ENCODE assay signal across 12 mouse cellular contexts in the genomic region with DNA sequence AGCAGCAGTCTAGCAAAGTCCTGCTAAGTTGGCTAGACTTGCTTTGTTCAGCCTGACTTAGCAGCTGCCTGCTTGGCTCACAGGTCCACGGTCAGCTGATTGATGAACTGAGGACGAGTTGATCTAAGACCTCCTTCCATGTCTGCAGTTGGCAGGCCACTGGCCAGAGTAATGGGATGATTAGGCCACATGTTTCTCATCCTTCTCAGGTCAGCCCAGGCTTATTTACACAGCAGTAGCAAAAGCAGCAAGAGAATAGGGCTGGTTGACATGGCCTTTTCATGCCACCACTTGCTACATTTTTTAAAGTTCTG. TPM values are rescaled to one million over a fixed set of nuclear protein-coding genes. Genes with fewer than 3 reads are reported as not detected.
DNase-seq lines count a peak whose midpoint lies in the region; ATAC-seq lines count a peak whose summit lies in the region.
"Had no signal": no experiment of that assay in that cellular context is flagged by ENCODE, and none has a peak within 500 bp of the region (broad histone marks: within the 10 kb centered on the region; RNA-seq: fewer than 3 reads in every experiment).

No protein-coding gene starts in this region.

- peaks cover 2% of the 10 kb centered on the region for H3K36me3 ChIP-seq in megakaryocyte, embryonic 14.5 days (replicated peaks; ENCODE audit: low read length)
- no peaks in the 10 kb centered on the region for H3K36me3 ChIP-seq in neural tube, embryonic 11.5 days (ENCODE audit: control insufficient read depth, insufficient read depth, low read length)
- H3K36me3 ChIP-seq: forebrain, embryonic 15.5 days had no signal

- H3K4me1 ChIP-seq in megakaryocyte, embryonic 14.5 days = peaks cover 47% of the 10 kb centered on the region
- peaks cover 2% of the 10 kb centered on the region; the same call in 1 of the 2 replicates for H3K4me1 ChIP-seq in neural tube, embryonic 11.5 days (ENCODE audit: control insufficient read depth, insufficient read depth, low read length)
- H3K4me1 ChIP-seq: forebrain, embryonic 15.5 days had no signal

- no peaks in the 10 kb centered on the region for H3K9me3 ChIP-seq in megakaryocyte, embryonic 14.5 days
- no peaks in the 10 kb centered on the region for H3K9me3 ChIP-seq in neural tube, embryonic 11.5 days (ENCODE audit: control insufficient read depth, low read length)
- H3K9me3 ChIP-seq: forebrain, embryonic 15.5 days; liver, embryonic 15.5 days had no signal

- H3K4me2 ChIP-seq in neural tube, embryonic 11.5 days (ENCODE audit: low read depth) = no peak overlapping the region
- H3K4me2 ChIP-seq: forebrain, embryonic 15.5 days; liver, embryonic 15.5 days had no signal

- peak overlapping the region; percentile 9 for H3K4me3 ChIP-seq in megakaryocyte, embryonic 14.5 days (replicated peaks)
- H3K4me3 ChIP-seq in neural tube, embryonic 11.5 days (ENCODE audit: low read depth, low read length) = no peak overlapping the region
- H3K4me3 ChIP-seq: forebrain, embryonic 15.5 days; liver, embryonic 15.5 days had no signal

- 73% methylated on average over 2 of the region's 2 CpGs for WGBS in neural tube, embryonic 11.5 days

- ATAC-seq in megakaryocyte, adult 5-6 weeks (ENCODE audit: poor library complexity, severe bottlenecking) = no peak
- ATAC-seq in neural tube, embryonic 11.5 days (ENCODE audit: insufficient read depth, low FRiP score, low TSS enrichment) = no peak
- ATAC-seq: forebrain, embryonic 15.5 days had no signal

- peak; percentile 16 for DNase-seq in gastrocnemius, postnatal 10 days
- peak; percentile 29 to 35 for DNase-seq in kidney, postnatal 36 days
- peak; percentile 14 for DNase-seq in neural tube, embryonic 11.5 days (ENCODE audit: low spot score)
- DNase-seq in urinary bladder, postnatal 36 days (ENCODE audit: low spot score in 2 of 2) = no peak
- no peak for DNase-seq in thymus, postnatal 25 days
- DNase-seq: cerebellum, adult 11-12 months; right cerebral cortex, postnatal 4 days; thymus, postnatal 36 days had no signal

- no peak overlapping the region for H3K27ac ChIP-seq in neural tube, embryonic 11.5 days (ENCODE audit: low read depth, low read length)
- H3K27ac ChIP-seq: forebrain, embryonic 15.5 days; liver, embryonic 15.5 days had no signal

- no peak overlapping the region for H3K9ac ChIP-seq in neural tube, embryonic 11.5 days (ENCODE audit: low read length)
- H3K9ac ChIP-seq: forebrain, embryonic 15.5 days; liver, embryonic 15.5 days had no signal

- no peaks in the 10 kb centered on the region for H3K27me3 ChIP-seq in megakaryocyte, embryonic 14.5 days (replicated peaks)
- no peaks in the 10 kb centered on the region for H3K27me3 ChIP-seq in neural tube, embryonic 11.5 days (ENCODE audit: control insufficient read depth, insufficient read depth, low read length)
- H3K27me3 ChIP-seq: forebrain, embryonic 15.5 days; liver, embryonic 15.5 days had no signal

RNA-seq across cellular contexts. Expression of gene Fbxo30, which starts 24.9 kb away (rescaled TPM):
- polyA plus RNA-seq in megakaryocyte, embryonic 14.5 days (2012; ENCODE audit: insufficient read depth, low replicate concordance) = 0.43 TPM in 1 of 2 replicates, not detected in the other
- total RNA-seq in megakaryocyte, adult 5-6 weeks (2015) = 8.6 and 10.7 TPM in 2 replicates
- total RNA-seq in megakaryocyte, adult 5-6 weeks (2017) = 10.4 and 12.2 TPM in 2 replicates
- 10 to 100 TPM; 13.0 to 17.3 TPM for total RNA-seq in gastrocnemius, postnatal 10 days (2021)
- 34.6 and 40.6 TPM in 2 replicates for polyA plus RNA-seq in neural tube, embryonic 11.5 days (2014; fragmentation: Nextera tagmentation; extraction: Ambion mirVana)

RNA-seq across cellular contexts. Expression of gene Epm2a, which starts 37.2 kb away (rescaled TPM):
- 0.09 TPM in 1 of 2 replicates, not detected in the other for polyA plus RNA-seq in megakaryocyte, embryonic 14.5 days (2012; ENCODE audit: insufficient read depth, low replicate concordance)
- total RNA-seq in megakaryocyte, adult 5-6 weeks (2015) = 0.36 and 1.2 TPM in 2 replicates
- 0.81 and 1.1 TPM in 2 replicates for total RNA-seq in megakaryocyte, adult 5-6 weeks (2017)
- 10 to 100 TPM; 34.9 to 37.1 TPM for total RNA-seq in gastrocnemius, postnatal 10 days (2021)
- 0.40 and 0.87 TPM in 2 replicates for polyA plus RNA-seq in neural tube, embryonic 11.5 days (2014; fragmentation: Nextera tagmentation; extraction: Ambion mirVana)

Comparison
In these comparisons a context has a peak if more than half of its experiments do, and no peak if none do; other contexts are left out.
1. DNase-seq: peak in gastrocnemius, postnatal 10 days (single experiment), kidney, postnatal 36 days (2 of 2) and neural tube, embryonic 11.5 days (single experiment); none in urinary bladder, postnatal 36 days (0 of 2) and thymus, postnatal 25 days (single experiment).
2. RNA of gene Epm2a, which starts 37.2 kb away (total RNA-seq): 34.9 to 37.1 TPM in gastrocnemius, postnatal 10 days; 0.36 to 1.2 TPM in megakaryocyte, adult 5-6 weeks; every median in the first group is over 10 times any median in the second.